Mouse (Mus musculus) liver, embryonic 15.5 days (tissue): ENCODE measurements around the gene Rara. TPM values are rescaled to one million over a fixed set of nuclear protein-coding genes. Genes with fewer than 3 reads are reported as not detected.
"Not testable (repeated sequence)": the region's sequence is repeated elsewhere in the genome, so short reads cannot be mapped to it uniquely, and the experiment has no call there.

Experiments
- ATAC-seq: fragments of 200-750 bp; cut with Nextera tagmentation; 2 replicates; pipeline ENCODE4 v1.8.0; 2017; ENCODE audit warnings: moderate number of reproducible peaks, mild to moderate bottlenecking, moderate library complexity; ENCODE audit not compliant: insufficient read depth
- H3K27ac ChIP-seq: fragments of 300-500 bp; sonication (generic); replicated peaks from 2 replicates; pipeline ENCODE4 v1.5.1; 2015; ENCODE audit warnings: mild to moderate bottlenecking, inconsistent platforms
- H3K27me3 ChIP-seq: fragments of 300-500 bp; sonication (generic); 2 replicates; pipeline ENCODE4 v1.6.1; 2015; ENCODE audit warnings: mild to moderate bottlenecking, inconsistent platforms
- H3K36me3 ChIP-seq: fragments of 300-500 bp; sonication (generic); replicated peaks from 2 replicates; pipeline ENCODE4 v1.6.1; 2015; ENCODE audit warnings: moderate library complexity, mild to moderate bottlenecking, inconsistent platforms
- H3K4me1 ChIP-seq: fragments of 300-500 bp; sonication (generic); replicated peaks from 2 replicates; pipeline ENCODE4 v1.6.1; 2015; ENCODE audit warnings: inconsistent platforms
- H3K4me2 ChIP-seq: fragments of 300-500 bp; sonication (generic); 2 replicates; pipeline ENCODE4 v1.6.1; 2015; ENCODE audit warnings: moderate library complexity, mild to moderate bottlenecking, inconsistent platforms
- H3K4me3 ChIP-seq: fragments of 300-500 bp; sonication (generic); replicated peaks from 2 replicates; pipeline ENCODE4 v1.5.1; 2015; ENCODE audit warnings: mild to moderate bottlenecking, inconsistent platforms
- H3K9ac ChIP-seq: fragments of 300-500 bp; sonication (generic); 2 replicates; pipeline ENCODE4 v1.6.1; 2015; ENCODE audit warnings: moderate library complexity, mild to moderate bottlenecking, inconsistent platforms
- H3K9me3 ChIP-seq: fragments of 300-500 bp; sonication (generic); replicated peaks from 2 replicates; pipeline ENCODE4 v1.6.1; 2016; ENCODE audit warnings: inconsistent platforms
- WGBS: fragments of 180-500 bp; shearing (Covaris S2); methylation state at CpG from one replicate; pipeline ENCODE4 v1.1.7; 2015; ENCODE audit warnings: mixed read lengths; ENCODE audit not compliant: insufficient replicate concordance; 5-methylcytosine and 5-hydroxymethylcytosine counted together
- polyA plus RNA-seq: library from polyadenylated mRNA; unstranded; fragments of >200 nt; fragmentation: Nextera tagmentation; extraction: Ambion mirVana; gene quantifications from 2 replicates; pipeline ENCODE4 v1.2.1, GENCODE M21; 2015

The Rara gene
- polyA plus RNA-seq, 1 experiment from 2014 or later = 4.5 TPM

DNA sequence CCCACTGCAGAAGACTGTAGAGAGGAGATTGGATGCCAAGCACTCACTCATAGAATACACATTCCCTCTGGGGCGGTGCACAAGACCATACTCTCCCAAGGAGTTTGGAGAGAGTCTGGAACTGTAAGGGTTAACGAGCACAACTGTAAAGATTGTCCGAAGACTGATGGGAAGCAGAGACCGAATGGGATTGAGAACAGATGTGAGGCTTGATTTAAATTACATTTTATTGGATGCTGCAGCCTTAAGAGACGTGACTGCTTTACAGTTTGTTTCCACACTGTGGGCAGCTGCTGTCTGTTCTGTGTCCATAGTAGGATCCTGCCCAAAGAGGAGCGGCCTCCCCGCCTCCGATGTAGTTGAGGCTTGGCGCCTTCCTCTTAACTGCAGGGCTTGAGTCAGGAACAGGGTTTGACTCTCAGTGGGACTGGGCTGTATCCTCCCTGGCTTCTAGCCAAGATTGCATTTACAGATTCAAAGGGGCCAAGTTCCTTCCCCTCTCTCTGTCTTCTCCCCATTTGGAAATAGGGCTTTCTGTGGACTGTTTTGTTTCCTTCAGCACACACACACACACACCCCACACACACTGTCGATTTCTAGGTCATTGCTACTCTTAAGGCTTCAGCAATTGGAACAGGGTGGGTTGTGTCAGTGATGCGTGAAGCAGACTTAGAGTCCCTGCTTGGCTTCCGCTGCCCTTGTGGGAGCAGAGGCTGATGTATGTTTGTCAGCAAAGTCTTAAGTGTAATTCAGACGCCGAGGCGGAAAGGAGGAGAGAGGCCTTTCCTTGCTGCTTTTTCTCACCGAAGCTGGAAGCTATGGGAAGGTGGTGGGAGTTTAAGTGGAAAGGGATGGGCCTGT lies 4.5 kb upstream of the Rara start:
- H3K27ac ChIP-seq, H3K4me2 ChIP-seq, H3K4me3 ChIP-seq, H3K9me3 ChIP-seq, H3K9ac ChIP-seq, ATAC-seq: not testable (repeated sequence)
- H3K36me3 ChIP-seq = peaks cover 63% of the 10 kb centered on the region
- H3K27me3 ChIP-seq = peaks cover 14% of the 10 kb centered on the region
- WGBS = 76% methylated on average over 16 of the region's 16 CpGs
- peaks cover 60% of the 10 kb centered on the region for H3K4me1 ChIP-seq

GRCm38 (mm10) chr11:98924633-98925175 lies 2.9 kb upstream of the Rara start:
- peaks cover 47% of the 10 kb centered on the region for H3K36me3 ChIP-seq
- 53% methylated on average over 5 of the region's 5 CpGs for WGBS
- no peak overlapping the region for H3K4me3 ChIP-seq
- H3K4me1 ChIP-seq = peaks cover 64% of the 10 kb centered on the region
- no peak overlapping the region for H3K9ac ChIP-seq
- peaks cover 30% of the 10 kb centered on the region for H3K27me3 ChIP-seq
- no peak for ATAC-seq
- no peaks in the 10 kb centered on the region for H3K9me3 ChIP-seq
- 0 out of 2 replicates have a peak overlapping the region, but pooled peaks have one; percentile 24 for H3K27ac ChIP-seq
- H3K4me2 ChIP-seq = no peak overlapping the region

DNA sequence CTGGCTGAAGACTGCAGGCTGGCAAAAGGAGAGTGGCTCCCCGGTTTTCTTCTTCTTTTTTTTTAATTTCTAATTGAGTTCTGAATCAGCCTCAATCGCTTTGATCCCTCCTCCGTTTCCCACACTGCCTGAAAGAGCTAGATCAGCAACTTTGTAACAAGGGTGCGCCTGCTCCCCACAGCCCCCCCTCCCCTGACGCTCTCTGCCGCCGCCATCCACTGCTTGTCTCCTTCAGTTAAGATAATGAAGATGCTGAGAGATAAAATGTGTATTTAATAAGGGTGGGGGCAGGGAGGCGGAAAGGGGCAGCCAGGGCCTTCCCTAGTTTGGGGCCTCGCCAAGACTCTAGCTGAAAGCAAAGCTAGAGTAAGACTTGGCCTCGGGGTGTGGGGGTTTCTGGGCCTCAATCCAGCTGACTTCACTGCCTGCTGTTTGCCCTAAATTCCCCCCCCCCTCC lies 2.3 kb upstream of the Rara start:
- Histone ChIP-seq H3K4me1 (peaks cover 66% of the 10 kb centered on the region), H3K36me3 (peaks cover 41% of the 10 kb centered on the region), H3K27me3 (peaks cover 36% of the 10 kb centered on the region), H3K9ac (no peak overlapping the region), H3K9me3 (no peaks in the 10 kb centered on the region), H3K27ac (0 out of 2 replicates have a peak overlapping the region, but pooled peaks have one; percentile 24), H3K4me2 (no peak overlapping the region), H3K4me3 (no peak overlapping the region)
- no peak for ATAC-seq
- 15% methylated on average over 10 of the region's 10 CpGs for WGBS

DNA sequence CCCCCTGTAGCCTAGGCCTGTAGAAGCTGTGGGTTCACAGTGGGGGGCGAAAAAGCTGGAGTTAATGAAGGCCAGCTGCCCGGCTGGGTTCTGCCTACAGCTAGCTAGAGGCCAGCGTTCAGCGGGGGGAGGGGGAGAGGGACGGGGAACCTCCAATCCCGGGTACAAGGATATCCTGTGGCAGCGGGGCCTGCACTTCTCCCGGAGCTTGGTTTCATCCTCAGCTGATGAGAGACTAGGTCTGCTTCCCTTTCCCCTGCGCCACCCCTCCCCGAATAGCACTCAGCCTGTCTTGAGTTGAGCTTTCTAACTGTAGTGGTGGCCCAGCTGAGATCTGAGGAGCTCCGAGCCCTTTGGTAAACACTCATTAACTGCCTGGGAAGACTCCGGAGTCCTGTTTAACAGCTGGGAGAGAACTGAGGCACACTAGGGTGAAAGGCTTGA lies 1.7 kb upstream of the Rara start:
- peaks cover 72% of the 10 kb centered on the region for H3K4me1 ChIP-seq
- 22% methylated on average over 12 of the region's 12 CpGs for WGBS
- no peak for ATAC-seq
- no peak overlapping the region for H3K4me2 ChIP-seq
- H3K9me3 ChIP-seq = no peaks in the 10 kb centered on the region
- H3K27me3 ChIP-seq = peaks cover 42% of the 10 kb centered on the region
- peaks cover 35% of the 10 kb centered on the region for H3K36me3 ChIP-seq
- H3K4me3 ChIP-seq = no peak overlapping the region
- H3K27ac ChIP-seq = no peak overlapping the region; the same call in 1 of the 2 replicates
- no peak overlapping the region for H3K9ac ChIP-seq

- peaks cover 48% of the 10 kb centered on the region for H3K27me3 ChIP-seq
- H3K9ac ChIP-seq = no peak overlapping the region
- H3K9me3 ChIP-seq = no peaks in the 10 kb centered on the region
- H3K36me3 ChIP-seq = peaks cover 28% of the 10 kb centered on the region
- peaks cover 78% of the 10 kb centered on the region for H3K4me1 ChIP-seq
- H3K27ac ChIP-seq = no peak overlapping the region
- 81% methylated on average over 7 of the region's 7 CpGs for WGBS
- ATAC-seq = no peak
- H3K4me2 ChIP-seq = no peak overlapping the region
- H3K4me3 ChIP-seq = no peak overlapping the region
These were observed 1.1 kb upstream of the Rara start for GRCm38 (mm10) chr11:98926553-98926952.

- no peak overlapping the region for H3K27ac ChIP-seq
- H3K9me3 ChIP-seq = no peaks in the 10 kb centered on the region
- peak overlapping the region; percentile 58 for H3K4me2 ChIP-seq
- H3K36me3 ChIP-seq = peaks cover 10% of the 10 kb centered on the region
- no peak for ATAC-seq
- peak overlapping the region; percentile 37 for H3K4me3 ChIP-seq
- H3K9ac ChIP-seq = no peak overlapping the region
- H3K27me3 ChIP-seq = peaks cover 66% of the 10 kb centered on the region
- peaks cover 86% of the 10 kb centered on the region for H3K4me1 ChIP-seq
- WGBS = 28% methylated on average over 12 of the region's 12 CpGs
These were observed 722 bp downstream of the Rara start for GRCm38 (mm10) chr11:98928186-98928893.

- H3K27me3 ChIP-seq = peaks cover 78% of the 10 kb centered on the region
- no peak overlapping the region for H3K4me3 ChIP-seq
- 42% methylated on average over 9 of the region's 9 CpGs for WGBS
- no peak overlapping the region for H3K4me2 ChIP-seq
- H3K9me3 ChIP-seq = no peaks in the 10 kb centered on the region
- H3K27ac ChIP-seq = no peak overlapping the region
- no peaks in the 10 kb centered on the region for H3K36me3 ChIP-seq
- no peak for ATAC-seq
- H3K4me1 ChIP-seq = peaks cover 79% of the 10 kb centered on the region
- no peak overlapping the region for H3K9ac ChIP-seq
These were observed 1.9 kb downstream of the Rara start for GRCm38 (mm10) chr11:98929503-98929902.

GRCm38 (mm10) chr11:98930127-98930601 lies 2.5 kb downstream of the Rara start:
- Histone ChIP-seq H3K4me1 (peaks cover 72% of the 10 kb centered on the region), H3K4me2 (no peak overlapping the region), H3K4me3 (no peak overlapping the region), H3K27ac (no peak overlapping the region), H3K36me3 (no peaks in the 10 kb centered on the region), H3K9ac (no peak overlapping the region), H3K27me3 (peaks cover 84% of the 10 kb centered on the region), H3K9me3 (no peaks in the 10 kb centered on the region)
- 61% methylated on average over 7 of the region's 7 CpGs for WGBS
- no peak for ATAC-seq

DNA sequence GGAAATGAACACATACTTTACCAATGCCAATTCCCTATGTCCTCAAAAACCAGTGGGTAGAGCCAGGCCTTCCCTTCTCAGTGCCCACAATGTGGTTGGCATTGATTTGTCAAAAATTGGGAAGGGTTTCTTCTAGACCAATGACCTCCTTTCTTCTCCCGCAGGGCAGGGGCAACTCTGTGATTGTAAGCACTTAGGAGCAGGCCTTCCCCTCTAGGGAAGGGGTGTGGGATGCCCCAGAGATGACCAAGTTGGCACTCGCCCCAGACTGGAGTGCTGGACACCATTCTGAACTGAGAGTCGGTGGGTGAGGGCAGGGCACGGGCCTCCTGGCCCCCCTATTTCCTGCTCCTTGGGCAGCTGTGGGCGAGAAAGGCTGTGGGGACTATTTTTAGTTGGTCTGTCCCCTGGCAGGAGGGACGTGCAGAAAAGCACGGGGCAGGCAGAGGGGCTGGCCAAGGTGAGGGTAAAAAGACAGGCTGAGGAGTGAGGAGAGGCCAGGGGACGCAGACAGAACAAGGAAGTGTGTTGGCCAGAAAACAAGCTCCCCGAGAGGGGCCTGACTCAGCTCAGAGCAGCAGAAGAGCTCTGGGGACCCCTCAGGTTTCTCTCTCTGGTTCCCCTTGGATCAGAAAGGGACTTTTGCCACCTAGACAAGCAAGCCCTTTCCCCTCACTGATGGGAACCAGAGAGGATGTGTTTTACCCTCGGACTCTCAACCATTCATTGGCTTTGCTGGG lies 3.3 kb downstream of the Rara start:
- Histone ChIP-seq H3K27me3 (peaks cover 92% of the 10 kb centered on the region), H3K27ac (no peak overlapping the region), H3K9me3 (no peaks in the 10 kb centered on the region), H3K36me3 (no peaks in the 10 kb centered on the region), H3K4me2 (no peak overlapping the region), H3K4me1 (peaks cover 67% of the 10 kb centered on the region), H3K9ac (no peak overlapping the region), H3K4me3 (no peak overlapping the region)
- ATAC-seq = no peak
- WGBS = 24% methylated on average over 10 of the region's 10 CpGs

GRCm38 (mm10) chr11:98931513-98932292 lies 4.1 kb downstream of the Rara start:
- H3K36me3 ChIP-seq = no peaks in the 10 kb centered on the region
- H3K4me2 ChIP-seq = no peak overlapping the region
- peaks cover 100% of the 10 kb centered on the region for H3K27me3 ChIP-seq
- no peak overlapping the region for H3K27ac ChIP-seq
- 26% methylated on average over 7 of the region's 7 CpGs for WGBS
- no peak overlapping the region for H3K9ac ChIP-seq
- no peak overlapping the region for H3K4me3 ChIP-seq
- H3K4me1 ChIP-seq = peaks cover 67% of the 10 kb centered on the region
- ATAC-seq = no peak
- no peaks in the 10 kb centered on the region for H3K9me3 ChIP-seq
